Mouse (Mus musculus): Measurements from ENCODE around the gene Msantd1. TPM values are rescaled to one million over a fixed set of nuclear protein-coding genes. Genes with fewer than 3 reads are reported as not detected.

Gene Msantd1
- polyA plus RNA-seq, 1 experiment from 2014 or later = 2.3 TPM

DNA sequence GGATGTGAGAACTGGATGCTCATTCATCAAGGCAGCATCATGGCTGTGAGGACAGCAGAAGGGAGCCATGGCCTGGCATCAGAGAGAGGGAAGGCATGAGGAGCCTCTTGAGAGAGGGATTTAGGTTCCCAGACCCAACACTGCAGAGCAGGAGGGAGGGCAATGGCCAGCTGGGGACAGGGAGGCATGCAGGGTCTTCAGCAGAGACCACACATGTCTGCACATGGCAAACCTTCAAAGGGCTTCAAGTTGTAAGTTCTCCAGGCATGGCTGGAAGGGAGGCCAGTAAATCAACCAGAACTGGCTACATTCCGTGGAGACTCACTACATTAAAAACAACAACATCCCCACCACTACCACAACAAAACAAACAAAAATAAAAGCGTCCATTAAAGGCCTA, 23.3 kb downstream of the Msantd1 start:
- 74% methylated on average over 2 of the region's 2 CpGs for WGBS
- H3K36me3 ChIP-seq = 0 out of 2 replicates have a peak, but pooled peaks cover under 1% of the 10 kb centered on the region
- no peaks in the 10 kb centered on the region for H3K27me3 ChIP-seq
- no peaks in the 10 kb centered on the region for H3K9me3 ChIP-seq
- no peak overlapping the region for H3K9ac ChIP-seq
- peaks cover 27% of the 10 kb centered on the region for H3K4me1 ChIP-seq (replicated peaks)
- no peak for ATAC-seq (ENCODE audit: low read depth)
- no peak overlapping the region for H3K4me3 ChIP-seq
- H3K4me2 ChIP-seq = no peak overlapping the region
- peak overlapping the region; percentile 81 for H3K27ac ChIP-seq (replicated peaks)

- 45% methylated on average over 11 of the region's 11 CpGs for WGBS
- Histone ChIP-seq H3K27me3 (no peaks in the 10 kb centered on the region), H3K4me3 (no peak overlapping the region), H3K36me3 (no peaks in the 10 kb centered on the region), H3K4me1 (replicated peaks) (peaks cover 27% of the 10 kb centered on the region), H3K9me3 (no peaks in the 10 kb centered on the region), H3K9ac (no peak overlapping the region), H3K4me2 (no peak overlapping the region), H3K27ac (replicated peaks) (peak overlapping the region; percentile 81)
- peak; percentile 71; the same call in 1 of the 2 replicates for ATAC-seq (ENCODE audit: low read depth)
Measured at GRCm38 (mm10) chr5:34931516-34932457, 24.0 kb downstream of the Msantd1 start.

DNA sequence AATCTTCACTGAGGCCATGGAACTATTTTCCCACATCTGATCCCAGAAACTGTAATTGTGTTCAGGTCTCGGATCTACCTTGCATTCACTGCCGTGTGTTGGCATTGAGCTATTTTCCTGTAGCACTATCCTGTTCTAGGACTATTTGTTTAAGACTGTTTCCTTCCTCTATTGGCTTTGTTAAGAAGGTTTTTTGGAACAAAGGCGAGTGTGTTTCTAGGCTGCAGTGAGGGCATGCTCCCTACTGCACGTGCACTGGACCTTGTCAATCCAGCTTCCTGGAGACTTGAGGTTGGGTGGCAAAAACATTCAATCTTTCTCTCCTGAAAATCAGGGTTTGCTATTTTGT, 24.6 kb downstream of the Msantd1 start:
- Histone ChIP-seq H3K9me3 (no peaks in the 10 kb centered on the region), H3K36me3 (no peaks in the 10 kb centered on the region), H3K27me3 (no peaks in the 10 kb centered on the region), H3K27ac (replicated peaks) (peak overlapping the region; percentile 81), H3K9ac (no peak overlapping the region), H3K4me1 (replicated peaks) (peaks cover 27% of the 10 kb centered on the region), H3K4me3 (no peak overlapping the region), H3K4me2 (no peak overlapping the region)
- WGBS = 40% methylated on average over 4 of the region's 4 CpGs
- ATAC-seq (ENCODE audit: low read depth) = no peak

GRCm38 (mm10) chr5:34933461-34933860, 25.6 kb downstream of the Msantd1 start:
- no peak for ATAC-seq (ENCODE audit: low read depth)
- no peaks in the 10 kb centered on the region for H3K9me3 ChIP-seq
- no peak overlapping the region for H3K9ac ChIP-seq
- H3K27ac ChIP-seq (replicated peaks) = no peak overlapping the region
- H3K4me1 ChIP-seq (replicated peaks) = peaks cover 27% of the 10 kb centered on the region
- no peaks in the 10 kb centered on the region for H3K27me3 ChIP-seq
- no peak overlapping the region for H3K4me2 ChIP-seq
- no peak overlapping the region for H3K4me3 ChIP-seq
- 97% methylated on average over 1 of the region's 1 CpGs for WGBS
- H3K36me3 ChIP-seq = no peaks in the 10 kb centered on the region

GRCm38 (mm10) chr5:34941710-34942470, 34.1 kb downstream of the Msantd1 start:
- Histone ChIP-seq H3K36me3 (no peaks in the 10 kb centered on the region), H3K27me3 (no peaks in the 10 kb centered on the region), H3K27ac (replicated peaks) (peak overlapping the region; percentile 10), H3K9me3 (no peaks in the 10 kb centered on the region), H3K4me2 (no peak overlapping the region), H3K4me3 (no peak overlapping the region), H3K9ac (no peak overlapping the region), H3K4me1 (replicated peaks) (peaks cover 19% of the 10 kb centered on the region)
- ATAC-seq (ENCODE audit: low read depth) = peak; percentile 45; the same call in 1 of the 2 replicates
- WGBS = 17% methylated on average over 10 of the region's 10 CpGs

GRCm38 (mm10) chr5:34943428-34943827, 35.6 kb downstream of the Msantd1 start:
- 87% methylated on average over 3 of the region's 3 CpGs for WGBS
- Histone ChIP-seq H3K36me3 (no peaks in the 10 kb centered on the region), H3K4me3 (no peak overlapping the region), H3K9me3 (no peaks in the 10 kb centered on the region), H3K27me3 (no peaks in the 10 kb centered on the region), H3K9ac (no peak overlapping the region), H3K27ac (replicated peaks) (no peak overlapping the region), H3K4me1 (replicated peaks) (peaks cover 19% of the 10 kb centered on the region), H3K4me2 (no peak overlapping the region)
- no peak for ATAC-seq (ENCODE audit: low read depth)

- Histone ChIP-seq H3K36me3 (peaks cover 13% of the 10 kb centered on the region), H3K4me2 (peak within 1 kb of the TSS; percentile 77), H3K4me1 (replicated peaks) (peaks cover 37% of the 10 kb centered on the region), H3K27me3 (no peaks in the 10 kb centered on the region), H3K4me3 (peak within 1 kb of the TSS; percentile 89), H3K9ac (peak within 1 kb of the TSS; percentile 98), H3K9me3 (peaks cover 4% of the 10 kb centered on the region; the same call in 1 of the 2 replicates), H3K27ac (replicated peaks) (peak within 1 kb of the TSS; percentile 93)
- peak; percentile 93 for ATAC-seq (ENCODE audit: low read depth)
- under 1% methylated on average over 80 of the region's 84 CpGs for WGBS
Measured at GRCm38 (mm10) chr5:34948861-34949760, 41.3 kb downstream of the Msantd1 start, which contains the start of gene Rgs12. Gene Rgs12, plus strand, starts transcription at chr5:34949445.

DNA sequence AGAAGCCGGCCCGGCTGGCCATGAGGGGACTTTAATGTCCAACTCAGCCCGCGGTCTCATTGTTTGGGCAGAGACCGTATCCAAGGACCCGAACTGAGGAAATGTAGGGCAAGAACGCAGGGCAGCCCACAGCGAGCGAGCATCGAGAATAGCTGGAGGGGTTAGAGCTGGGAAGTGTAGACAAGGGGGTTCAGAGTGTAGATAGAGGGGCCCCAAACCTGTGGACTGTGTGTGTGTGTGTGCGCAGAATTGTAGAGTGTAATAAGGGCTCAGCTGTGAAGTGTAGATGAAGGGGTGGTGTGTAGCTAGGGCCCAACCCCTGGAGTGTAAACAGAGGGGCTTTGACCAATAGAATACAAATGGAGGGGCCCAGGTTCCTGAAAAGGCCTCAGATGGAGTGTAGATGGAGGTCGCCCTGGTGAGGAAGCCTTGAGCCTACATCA, 42.0 kb downstream of the Msantd1 start:
- H3K4me2 ChIP-seq = peak overlapping the region; percentile 77
- H3K27ac ChIP-seq (replicated peaks) = peak overlapping the region; percentile 93
- peaks cover 13% of the 10 kb centered on the region for H3K36me3 ChIP-seq
- H3K9ac ChIP-seq = peak overlapping the region; percentile 98
- ATAC-seq (ENCODE audit: low read depth) = peak; percentile 65
- H3K4me3 ChIP-seq = peak overlapping the region; percentile 89
- under 1% methylated on average over 12 of the region's 12 CpGs for WGBS
- no peaks in the 10 kb centered on the region for H3K27me3 ChIP-seq
- H3K4me1 ChIP-seq (replicated peaks) = peaks cover 42% of the 10 kb centered on the region
- H3K9me3 ChIP-seq = peaks cover 4% of the 10 kb centered on the region; the same call in 1 of the 2 replicates

GRCm38 (mm10) chr5:34950486-34951160, 42.8 kb downstream of the Msantd1 start:
- 72% methylated on average over 6 of the region's 6 CpGs for WGBS
- H3K4me2 ChIP-seq = peak overlapping the region; percentile 77
- H3K9me3 ChIP-seq = peaks cover 4% of the 10 kb centered on the region; the same call in 1 of the 2 replicates
- H3K36me3 ChIP-seq = peaks cover 13% of the 10 kb centered on the region
- no peak for ATAC-seq (ENCODE audit: low read depth)
- peak overlapping the region; percentile 93 for H3K27ac ChIP-seq (replicated peaks)
- peaks cover 42% of the 10 kb centered on the region for H3K4me1 ChIP-seq (replicated peaks)
- peak overlapping the region; percentile 98 for H3K9ac ChIP-seq
- peak overlapping the region; percentile 89 for H3K4me3 ChIP-seq
- H3K27me3 ChIP-seq = no peaks in the 10 kb centered on the region

DNA sequence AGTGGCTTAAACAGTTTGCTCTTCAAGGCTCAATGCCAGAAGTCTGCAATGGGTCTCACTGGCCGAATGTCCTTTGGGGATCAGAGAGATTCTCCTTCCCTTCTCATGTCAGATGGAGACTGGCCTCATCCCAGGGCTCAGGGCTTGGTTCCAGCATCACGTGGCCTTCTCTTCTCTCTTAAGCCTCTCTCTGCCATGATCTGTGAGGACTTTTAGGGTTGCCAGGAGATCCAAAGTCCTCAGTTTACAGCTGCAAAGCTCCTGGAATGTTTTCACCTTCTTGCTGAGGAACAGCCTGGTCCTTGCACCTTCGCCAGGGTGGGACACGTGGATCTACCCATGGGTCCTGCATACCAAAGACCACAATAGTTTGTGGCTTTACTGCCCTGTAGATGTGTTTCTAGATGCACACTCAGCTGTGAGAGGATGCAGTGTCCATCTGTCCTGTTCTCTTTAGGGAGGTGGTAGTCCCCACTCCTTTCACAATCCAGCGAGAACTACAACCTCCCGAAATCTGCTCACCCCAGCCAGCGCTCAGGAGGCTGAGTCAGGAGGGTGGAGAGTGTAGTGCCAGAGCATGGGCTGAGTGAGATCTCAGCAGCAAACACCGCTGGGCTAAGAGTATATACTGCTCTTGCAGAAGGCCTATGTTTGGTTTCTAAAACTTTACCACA, 43.5 kb downstream of the Msantd1 start:
- peak overlapping the region; percentile 77 for H3K4me2 ChIP-seq
- H3K4me1 ChIP-seq (replicated peaks) = peaks cover 49% of the 10 kb centered on the region
- H3K4me3 ChIP-seq = peak overlapping the region; percentile 89
- peaks cover 4% of the 10 kb centered on the region; the same call in 1 of the 2 replicates for H3K9me3 ChIP-seq
- WGBS = 91% methylated on average over 8 of the region's 8 CpGs
- H3K27ac ChIP-seq (replicated peaks) = peak overlapping the region; percentile 93
- peak overlapping the region; percentile 98 for H3K9ac ChIP-seq
- H3K36me3 ChIP-seq = peaks cover 13% of the 10 kb centered on the region
- no peaks in the 10 kb centered on the region for H3K27me3 ChIP-seq
- ATAC-seq (ENCODE audit: low read depth) = no peak
